Mouse (Mus musculus): Measurements from ENCODE around the gene Rassf3. TPM values are rescaled to one million over a fixed set of nuclear protein-coding genes. Genes with fewer than 3 reads are reported as not detected.

Rassf3 gene
- polyA plus RNA-seq, 1 experiment from 2014 or later, result 14.8 TPM

DNA sequence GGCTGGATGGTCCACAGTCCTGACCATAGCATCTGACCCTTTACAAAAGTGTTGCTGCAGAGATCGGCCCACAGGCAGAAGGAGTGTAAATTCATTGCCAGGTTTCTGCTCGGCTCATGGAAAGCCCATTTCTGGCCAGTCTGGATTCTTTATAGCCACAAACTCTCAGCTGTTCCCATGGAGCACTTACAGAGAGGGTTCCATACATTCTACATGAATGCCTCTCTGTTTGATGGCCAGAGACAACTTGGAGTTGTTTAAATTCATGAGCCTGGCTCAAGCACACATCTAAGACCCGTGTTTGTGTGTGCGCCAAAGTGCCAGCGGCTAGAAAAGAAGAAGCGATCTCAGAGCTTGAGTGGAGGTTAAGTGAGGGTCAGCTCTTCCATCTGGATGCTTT lies 81.9 kb downstream of the Rassf3 start:
- no peaks in the 10 kb centered on the region for H3K27me3 ChIP-seq (ENCODE audit: insufficient read depth, low read length)
- WGBS, result 69% methylated on average over 6 of the region's 6 CpGs
- no peaks in the 10 kb centered on the region for H3K9me3 ChIP-seq (ENCODE audit: low read length)
- H3K4me2 ChIP-seq (replicated peaks; ENCODE audit: low read depth, low read length), result no peak overlapping the region
- H3K4me3 ChIP-seq (ENCODE audit: low read length), result no peak overlapping the region
- H3K9ac ChIP-seq (replicated peaks; ENCODE audit: low read length), result no peak overlapping the region
- H3K27ac ChIP-seq (ENCODE audit: low read length), result no peak overlapping the region
- no peak for ATAC-seq (ENCODE audit: low FRiP score, low TSS enrichment)
- peaks cover 60% of the 10 kb centered on the region for H3K36me3 ChIP-seq (ENCODE audit: insufficient read depth, low read length)
- no peaks in the 10 kb centered on the region for H3K4me1 ChIP-seq (ENCODE audit: insufficient read depth, low read length)

DNA sequence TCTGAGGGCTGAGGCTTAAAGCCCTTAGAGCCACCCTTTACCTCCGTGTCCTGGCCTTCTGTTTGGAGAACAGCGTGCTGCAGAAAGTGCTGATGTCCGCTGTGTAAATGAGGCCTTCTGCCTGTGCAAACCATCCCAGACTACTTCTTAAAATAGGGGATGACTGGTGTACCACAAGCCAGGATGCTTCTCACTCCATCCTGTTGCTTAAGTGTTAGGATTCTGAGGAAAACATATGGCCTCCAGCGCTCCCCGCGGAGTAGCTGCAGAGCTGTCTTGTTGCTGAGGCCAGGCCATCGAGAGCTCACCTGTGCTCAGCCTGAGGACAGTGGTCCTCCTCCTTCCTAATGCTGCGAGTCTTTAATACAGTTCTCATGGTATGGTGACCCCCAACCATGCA lies 84.2 kb downstream of the Rassf3 start:
- H3K4me1 ChIP-seq (ENCODE audit: insufficient read depth, low read length), result no peaks in the 10 kb centered on the region
- no peaks in the 10 kb centered on the region for H3K27me3 ChIP-seq (ENCODE audit: insufficient read depth, low read length)
- H3K36me3 ChIP-seq (ENCODE audit: insufficient read depth, low read length), result peaks cover 75% of the 10 kb centered on the region
- H3K9ac ChIP-seq (replicated peaks; ENCODE audit: low read length), result no peak overlapping the region
- WGBS, result 94% methylated on average over 8 of the region's 8 CpGs
- no peak overlapping the region for H3K4me3 ChIP-seq (ENCODE audit: low read length)
- H3K27ac ChIP-seq (ENCODE audit: low read length), result no peak overlapping the region
- ATAC-seq (ENCODE audit: low FRiP score, low TSS enrichment), result no peak
- no peak overlapping the region for H3K4me2 ChIP-seq (replicated peaks; ENCODE audit: low read depth, low read length)
- H3K9me3 ChIP-seq (ENCODE audit: low read length), result no peaks in the 10 kb centered on the region

DNA sequence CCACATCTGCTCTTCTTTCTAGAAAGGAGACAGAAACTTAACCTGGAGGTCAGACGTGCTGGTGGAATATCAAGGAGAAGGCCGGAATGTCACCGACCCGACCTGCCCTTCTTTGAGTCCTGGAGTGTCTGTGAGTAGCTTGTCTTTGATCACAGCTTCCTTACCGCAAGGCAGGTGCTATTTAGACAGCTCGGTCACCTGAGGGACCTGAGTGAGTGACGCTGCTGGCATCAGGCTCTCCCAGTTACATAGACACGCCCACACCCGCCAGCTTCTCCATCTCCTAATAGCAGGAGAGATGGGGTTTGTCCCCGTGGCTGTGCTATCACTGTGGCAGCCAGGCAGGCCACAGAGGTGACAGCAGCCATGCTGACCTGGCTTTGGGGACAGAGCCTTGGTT lies 85.5 kb downstream of the Rassf3 start:
- no peak for ATAC-seq (ENCODE audit: low FRiP score, low TSS enrichment)
- 79% methylated on average over 10 of the region's 10 CpGs for WGBS
- no peaks in the 10 kb centered on the region for H3K27me3 ChIP-seq (ENCODE audit: insufficient read depth, low read length)
- H3K36me3 ChIP-seq (ENCODE audit: insufficient read depth, low read length), result peaks cover 68% of the 10 kb centered on the region
- H3K9me3 ChIP-seq (ENCODE audit: low read length), result no peaks in the 10 kb centered on the region
- H3K4me3 ChIP-seq (ENCODE audit: low read length), result no peak overlapping the region
- H3K4me2 ChIP-seq (replicated peaks; ENCODE audit: low read depth, low read length), result no peak overlapping the region
- H3K4me1 ChIP-seq (ENCODE audit: insufficient read depth, low read length), result 0 out of 2 replicates have a peak, but pooled peaks cover 3% of the 10 kb centered on the region
- no peak overlapping the region for H3K9ac ChIP-seq (replicated peaks; ENCODE audit: low read length)
- H3K27ac ChIP-seq (ENCODE audit: low read length), result no peak overlapping the region

DNA sequence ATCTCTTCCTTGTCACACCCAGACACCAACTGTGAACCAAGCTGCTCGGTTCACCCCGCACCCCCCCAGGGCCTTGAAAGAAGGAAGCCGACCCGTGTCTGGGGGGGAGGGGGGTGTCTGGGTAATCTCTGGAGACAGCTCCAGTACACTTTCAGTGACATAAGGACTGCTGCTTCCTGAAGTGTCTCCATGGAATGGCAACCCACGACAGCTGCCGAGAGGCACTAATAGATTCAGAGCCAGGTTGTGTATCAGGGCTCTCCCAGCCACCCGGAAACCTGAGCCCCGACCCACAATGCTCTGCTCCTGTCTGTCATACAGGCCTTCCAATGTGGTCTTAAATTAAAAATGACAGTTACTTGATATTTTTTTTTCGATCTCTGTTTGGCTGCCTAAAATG lies 89.8 kb downstream of the Rassf3 start:
- Histone ChIP-seq H3K9me3 (ENCODE audit: low read length) (no peaks in the 10 kb centered on the region), H3K27ac (ENCODE audit: low read length) (no peak overlapping the region), H3K9ac (replicated peaks; ENCODE audit: low read length) (no peak overlapping the region), H3K36me3 (ENCODE audit: insufficient read depth, low read length) (peaks cover 59% of the 10 kb centered on the region), H3K4me1 (ENCODE audit: insufficient read depth, low read length) (0 out of 2 replicates have a peak, but pooled peaks cover 3% of the 10 kb centered on the region), H3K4me3 (ENCODE audit: low read length) (no peak overlapping the region), H3K4me2 (replicated peaks; ENCODE audit: low read depth, low read length) (no peak overlapping the region), H3K27me3 (ENCODE audit: insufficient read depth, low read length) (no peaks in the 10 kb centered on the region)
- no peak for ATAC-seq (ENCODE audit: low FRiP score, low TSS enrichment)
- WGBS, result 33% methylated on average over 9 of the region's 9 CpGs

GRCm38 (mm10) chr10:121385695-121386094 lies 90.5 kb downstream of the Rassf3 start:
- no peaks in the 10 kb centered on the region for H3K9me3 ChIP-seq (ENCODE audit: low read length)
- 95% methylated on average over 6 of the region's 6 CpGs for WGBS
- H3K4me1 ChIP-seq (ENCODE audit: insufficient read depth, low read length), result 0 out of 2 replicates have a peak, but pooled peaks cover 3% of the 10 kb centered on the region
- no peak overlapping the region for H3K4me3 ChIP-seq (ENCODE audit: low read length)
- H3K27ac ChIP-seq (ENCODE audit: low read length), result no peak overlapping the region
- ATAC-seq (ENCODE audit: low FRiP score, low TSS enrichment), result no peak
- H3K36me3 ChIP-seq (ENCODE audit: insufficient read depth, low read length), result peaks cover 59% of the 10 kb centered on the region
- no peak overlapping the region for H3K4me2 ChIP-seq (replicated peaks; ENCODE audit: low read depth, low read length)
- H3K27me3 ChIP-seq (ENCODE audit: insufficient read depth, low read length), result no peaks in the 10 kb centered on the region
- H3K9ac ChIP-seq (replicated peaks; ENCODE audit: low read length), result no peak overlapping the region

DNA sequence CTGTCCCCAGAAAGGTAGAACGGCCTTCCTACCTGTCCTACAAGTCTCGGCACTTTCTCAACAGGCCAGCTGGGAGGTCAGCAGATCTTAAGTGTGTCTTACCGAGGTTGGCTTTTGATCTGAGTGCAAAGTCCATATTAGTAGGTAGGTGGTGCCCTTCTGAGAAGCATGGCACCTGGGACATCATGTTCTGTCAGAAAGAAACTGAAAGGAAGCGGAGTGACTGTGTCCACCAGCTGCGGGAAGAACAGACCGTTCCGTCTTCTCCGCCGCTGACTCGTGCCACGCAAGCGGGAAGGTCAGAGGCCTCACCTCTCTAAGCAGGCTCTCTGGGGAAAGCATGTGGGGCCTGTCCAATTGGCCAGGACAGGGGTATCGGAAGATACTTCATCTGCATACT lies 91.4 kb downstream of the Rassf3 start:
- Histone ChIP-seq H3K9ac (replicated peaks; ENCODE audit: low read length) (no peak overlapping the region), H3K4me2 (replicated peaks; ENCODE audit: low read depth, low read length) (no peak overlapping the region), H3K27ac (ENCODE audit: low read length) (no peak overlapping the region), H3K9me3 (ENCODE audit: low read length) (no peaks in the 10 kb centered on the region), H3K4me1 (ENCODE audit: insufficient read depth, low read length) (0 out of 2 replicates have a peak, but pooled peaks cover 3% of the 10 kb centered on the region), H3K27me3 (ENCODE audit: insufficient read depth, low read length) (no peaks in the 10 kb centered on the region), H3K4me3 (ENCODE audit: low read length) (no peak overlapping the region), H3K36me3 (ENCODE audit: insufficient read depth, low read length) (peaks cover 56% of the 10 kb centered on the region)
- ATAC-seq (ENCODE audit: low FRiP score, low TSS enrichment), result no peak
- 91% methylated on average over 13 of the region's 13 CpGs for WGBS

GRCm38 (mm10) chr10:121381280-121381679 lies 94.9 kb downstream of the Rassf3 start:
- no peaks in the 10 kb centered on the region for H3K27me3 ChIP-seq (ENCODE audit: insufficient read depth, low read length)
- H3K4me3 ChIP-seq (ENCODE audit: low read length), result no peak overlapping the region
- 89% methylated on average over 18 of the region's 18 CpGs for WGBS
- no peak overlapping the region for H3K4me2 ChIP-seq (replicated peaks; ENCODE audit: low read depth, low read length)
- no peaks in the 10 kb centered on the region for H3K9me3 ChIP-seq (ENCODE audit: low read length)
- no peak overlapping the region for H3K9ac ChIP-seq (replicated peaks; ENCODE audit: low read length)
- H3K4me1 ChIP-seq (ENCODE audit: insufficient read depth, low read length), result peaks cover 10% of the 10 kb centered on the region
- no peak for ATAC-seq (ENCODE audit: low FRiP score, low TSS enrichment)
- H3K36me3 ChIP-seq (ENCODE audit: insufficient read depth, low read length), result peaks cover 63% of the 10 kb centered on the region
- H3K27ac ChIP-seq (ENCODE audit: low read length), result no peak overlapping the region

DNA sequence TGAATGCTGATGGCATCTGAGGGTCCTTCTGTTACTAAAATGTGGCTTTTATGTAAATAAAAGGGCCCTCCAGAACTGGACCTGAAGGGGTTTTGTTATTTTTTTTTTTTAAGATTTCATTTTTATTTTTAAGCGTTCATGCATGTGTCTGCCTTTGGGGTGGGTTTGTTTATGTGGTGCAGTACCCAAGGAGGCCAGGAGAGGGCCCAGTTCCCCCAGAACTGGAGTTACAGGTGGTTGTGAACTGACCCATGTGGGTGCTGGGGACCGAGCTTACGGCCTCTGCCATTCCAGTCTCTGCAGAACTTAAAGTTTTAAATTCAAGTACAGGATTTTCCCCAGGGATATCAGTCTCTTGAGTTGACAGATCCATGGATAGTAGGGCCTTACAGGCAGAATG lies 96.8 kb downstream of the Rassf3 start:
- Histone ChIP-seq H3K4me3 (ENCODE audit: low read length) (no peak overlapping the region), H3K4me1 (ENCODE audit: insufficient read depth, low read length) (peaks cover 25% of the 10 kb centered on the region), H3K36me3 (ENCODE audit: insufficient read depth, low read length) (peaks cover 55% of the 10 kb centered on the region), H3K9me3 (ENCODE audit: low read length) (no peaks in the 10 kb centered on the region), H3K4me2 (replicated peaks; ENCODE audit: low read depth, low read length) (no peak overlapping the region), H3K27me3 (ENCODE audit: insufficient read depth, low read length) (no peaks in the 10 kb centered on the region), H3K27ac (ENCODE audit: low read length) (no peak overlapping the region), H3K9ac (replicated peaks; ENCODE audit: low read length) (no peak overlapping the region)
- ATAC-seq (ENCODE audit: low FRiP score, low TSS enrichment), result no peak
- whole genome bisulfite sequencing, result 97% methylated on average over 3 of the region's 3 CpGs

DNA sequence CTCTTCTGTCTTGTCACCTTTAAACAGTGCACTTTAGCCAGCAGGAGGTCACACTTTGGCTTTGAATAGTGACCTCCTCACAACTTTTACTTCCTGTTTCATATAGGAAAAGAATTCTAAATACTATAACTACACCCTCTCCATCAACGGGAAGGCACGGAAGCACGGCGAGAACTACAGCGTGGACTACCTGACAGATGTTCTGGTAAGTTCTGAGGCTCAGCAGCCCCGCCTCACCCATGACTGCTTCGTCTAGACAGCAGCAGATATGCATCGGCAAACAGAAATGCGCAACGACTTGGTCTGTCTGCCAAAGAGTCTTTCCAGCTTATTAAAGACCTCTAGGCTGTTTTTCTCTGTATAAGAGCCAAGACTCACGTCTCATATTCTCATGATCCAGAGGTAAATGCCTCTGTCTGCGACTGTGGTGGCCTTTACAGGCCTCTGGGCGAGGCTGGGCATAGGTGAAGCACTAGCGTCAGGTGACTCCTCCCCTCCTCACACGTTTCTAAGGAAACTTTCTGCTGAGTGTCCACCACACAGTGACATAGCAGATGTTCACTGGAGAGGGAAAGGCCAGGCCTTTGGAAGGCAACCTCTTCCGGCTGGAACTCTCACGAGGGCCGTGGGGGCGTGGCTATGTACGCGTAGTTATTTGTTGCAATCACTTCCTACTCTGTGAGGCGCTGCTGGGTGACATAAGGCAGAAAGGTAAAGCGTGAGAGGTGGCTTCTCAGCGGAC lies 99.4 kb downstream of the Rassf3 start:
- ATAC-seq (ENCODE audit: low FRiP score, low TSS enrichment), result peak; percentile 57
- WGBS, result 73% methylated on average over 24 of the region's 24 CpGs
- no peak overlapping the region for H3K4me3 ChIP-seq (ENCODE audit: low read length)
- 0 out of 2 replicates have a peak overlapping the region, but pooled peaks have one; percentile 20 for H3K9ac ChIP-seq (replicated peaks; ENCODE audit: low read length)
- H3K4me1 ChIP-seq (ENCODE audit: insufficient read depth, low read length), result peaks cover 25% of the 10 kb centered on the region
- no peak overlapping the region for H3K4me2 ChIP-seq (replicated peaks; ENCODE audit: low read depth, low read length)
- no peaks in the 10 kb centered on the region for H3K9me3 ChIP-seq (ENCODE audit: low read length)
- H3K27ac ChIP-seq (ENCODE audit: low read length), result peak overlapping the region; percentile 36
- peaks cover 42% of the 10 kb centered on the region for H3K36me3 ChIP-seq (ENCODE audit: insufficient read depth, low read length)
- H3K27me3 ChIP-seq (ENCODE audit: insufficient read depth, low read length), result no peaks in the 10 kb centered on the region

DNA sequence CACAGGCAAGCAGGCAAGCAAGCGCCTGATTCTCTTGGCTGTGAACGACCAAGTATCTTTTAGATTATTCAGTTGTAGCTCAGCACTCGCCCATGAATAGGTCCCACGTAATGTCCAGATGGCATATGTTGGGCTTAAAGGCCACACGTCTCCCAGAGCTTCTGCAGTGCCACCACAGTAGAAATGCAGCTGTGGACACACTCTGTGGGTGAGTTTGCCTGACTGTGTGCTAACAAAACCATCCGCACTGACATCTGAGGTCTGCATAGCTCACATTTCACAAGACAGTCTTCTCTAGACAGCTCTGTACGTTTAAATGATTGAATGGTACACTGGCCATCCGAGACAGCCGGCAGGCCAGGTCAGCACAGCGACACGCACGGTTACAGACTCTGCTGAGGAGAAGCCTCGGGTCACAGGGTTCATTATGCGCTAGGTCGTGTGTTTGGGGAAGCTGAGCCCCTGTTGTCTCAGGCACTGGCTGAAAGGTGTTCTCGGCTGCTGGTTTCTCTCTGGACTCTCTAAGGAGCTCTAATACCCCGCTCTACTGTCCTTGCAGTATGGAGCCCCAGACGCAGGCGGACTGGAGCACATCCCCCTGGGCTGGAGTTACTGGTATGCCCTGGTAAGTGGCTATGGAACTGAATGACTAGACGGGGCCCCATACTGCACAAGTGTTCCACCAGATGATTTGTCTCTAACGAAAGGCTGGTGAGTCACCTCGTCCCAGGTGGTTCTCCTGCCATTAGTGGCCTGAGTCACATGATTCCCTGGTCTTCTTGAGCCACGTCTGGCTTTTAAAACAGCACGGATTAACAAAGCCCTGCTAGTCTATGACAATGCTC lies 100.3 kb downstream of the Rassf3 start:
- H3K27ac ChIP-seq (ENCODE audit: low read length), result peak overlapping the region; percentile 36
- peak; percentile 90 for ATAC-seq (ENCODE audit: low FRiP score, low TSS enrichment)
- 0 out of 2 replicates have a peak overlapping the region, but pooled peaks have one; percentile 20 for H3K9ac ChIP-seq (replicated peaks; ENCODE audit: low read length)

More for the DNA sequence above, 100.3 kb downstream of the Rassf3 start:
- H3K4me2 ChIP-seq (replicated peaks; ENCODE audit: low read depth, low read length), result no peak overlapping the region
- peaks cover 25% of the 10 kb centered on the region for H3K4me1 ChIP-seq (ENCODE audit: insufficient read depth, low read length)
- no peaks in the 10 kb centered on the region for H3K9me3 ChIP-seq (ENCODE audit: low read length)
- 40% methylated on average over 24 of the region's 24 CpGs for WGBS
- no peak overlapping the region for H3K4me3 ChIP-seq (ENCODE audit: low read length)
- H3K36me3 ChIP-seq (ENCODE audit: insufficient read depth, low read length), result peaks cover 34% of the 10 kb centered on the region
- no peaks in the 10 kb centered on the region for H3K27me3 ChIP-seq (ENCODE audit: insufficient read depth, low read length)
